Mouse (Mus musculus): ENCODE measurements around the gene Olfr1052.
"Not testable (repeated sequence)": the region's sequence is repeated elsewhere in the genome, so short reads cannot be mapped to it uniquely, and the experiment has no call there.

Olfr1052 gene

DNA sequence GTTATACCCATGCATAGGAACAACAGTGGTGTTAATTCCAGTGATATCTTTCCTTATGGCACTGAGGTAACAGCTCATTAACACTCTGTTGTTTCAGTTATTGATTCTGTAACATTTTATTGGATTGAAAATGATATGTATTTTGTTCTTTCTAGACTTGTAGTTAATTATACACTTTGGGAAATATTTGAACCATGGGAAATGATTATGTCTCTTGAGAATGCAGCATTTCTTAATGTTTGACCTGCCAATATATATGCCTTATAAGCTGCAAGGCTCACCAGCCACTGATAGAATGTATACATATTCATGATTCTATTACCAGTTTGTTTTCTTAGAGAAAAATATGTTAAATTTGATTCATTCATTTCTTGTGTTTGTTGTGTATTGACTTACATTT lies at the start of gene Olfr1052:
Gene Olfr1052, plus strand, starts transcription at position 301 of the 400 bp plus-strand sequence.
- DNase-seq = no peak

- not testable (repeated sequence) for DNase-seq
These were observed 34.0 kb upstream of the Olfr1052 start, which contains the start of gene Olfr1049 for GRCm38 (mm10) chr2:86258228-86258627. Gene Olfr1049, minus strand, starts transcription at chr2:86258328.

- DNase-seq = not testable (repeated sequence)
These were observed 13.3 kb upstream of the Olfr1052 start, which contains the start of gene Olfr1051 for GRCm38 (mm10) chr2:86278988-86279387. Gene Olfr1051, minus strand, starts transcription at chr2:86279088.

DNA sequence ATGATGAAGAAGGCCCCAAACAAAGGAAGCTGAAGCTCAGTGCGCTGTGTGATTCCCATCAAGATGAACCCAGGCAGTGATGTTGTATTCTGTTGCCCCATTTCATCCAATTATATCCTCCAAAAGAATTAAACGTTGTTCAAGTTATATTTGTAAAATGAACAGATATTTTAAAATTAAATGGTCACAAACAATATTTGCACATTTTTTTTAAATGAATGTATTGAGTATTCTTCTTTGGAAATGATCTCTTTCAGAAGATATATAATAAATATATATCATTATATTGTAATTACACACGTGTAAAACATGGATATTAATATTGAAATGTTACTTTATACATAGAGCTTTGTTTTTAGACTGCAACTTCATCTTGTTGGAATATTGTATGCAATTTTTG lies 22.9 kb downstream of the Olfr1052 start, which contains the start of gene Olfr1053:
Gene Olfr1053, minus strand, starts transcription at position 101 of the 400 bp plus-strand sequence.
- DNase-seq = no peak

GRCm38 (mm10) chr2:86335333-86335732 lies 43.1 kb downstream of the Olfr1052 start, which contains the start of gene Olfr1054:
Gene Olfr1054, minus strand, starts transcription at chr2:86335433.
- DNase-seq = no peak
